Mouse (Mus musculus): ENCODE measurements around the gene Cemip.

DNA sequence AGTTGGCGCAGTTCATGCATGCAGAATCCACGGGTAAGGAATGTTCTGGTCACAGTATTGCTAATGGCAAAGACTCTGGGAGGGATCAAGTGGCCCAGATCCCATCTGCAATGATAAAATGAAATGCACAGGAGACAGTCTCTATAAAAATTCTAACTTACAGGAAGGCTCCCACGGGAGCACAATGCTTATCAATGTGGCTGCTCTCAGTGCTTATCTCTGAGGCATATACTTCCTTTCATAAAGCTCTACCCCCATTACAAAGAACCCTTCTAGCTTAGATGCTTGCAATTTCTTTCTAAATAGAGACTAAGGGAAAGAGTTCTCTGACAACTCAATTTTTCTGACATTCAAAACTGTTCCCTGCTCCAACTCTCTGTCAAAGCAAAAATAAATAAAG, 35.5 kb upstream of the Cemip start:
- TF ChIP-seq CHD2 (IDR thresholded peaks at IDR 0.05; ENCODE audit: low read length): no peak
- no peak for TF ChIP-seq TBP (conservative IDR thresholded peaks at IDR 0.05; ENCODE audit: low read depth, low read length)
- no peak for TF ChIP-seq POLR2A (IDR thresholded peaks at IDR 0.05; ENCODE audit: low read depth, low read length)
- TF ChIP-seq NRF1 (IDR thresholded peaks at IDR 0.05; ENCODE audit: low read depth, low read length): no peak
- TF ChIP-seq CTCF (conservative IDR thresholded peaks at IDR 0.05 in 1 of 2, IDR thresholded peaks at IDR 0.05 in 1 of 2; ENCODE audit: low read depth in 2 of 2, low read length in 2 of 2): no peak
- no peak for TF ChIP-seq HCFC1 (IDR thresholded peaks at IDR 0.05; ENCODE audit: low read depth, low read length)

Measured in CH12.LX (cell line).